Mouse (Mus musculus): Measurements from ENCODE around the gene Setdb2.

Setdb2 gene

GRCm38 (mm10) chr14:59370348-59371068 is 70.2 kb downstream of the Setdb2 start:
- no peak for DNase-seq (ENCODE audit: low read depth, low spot score)

DNA sequence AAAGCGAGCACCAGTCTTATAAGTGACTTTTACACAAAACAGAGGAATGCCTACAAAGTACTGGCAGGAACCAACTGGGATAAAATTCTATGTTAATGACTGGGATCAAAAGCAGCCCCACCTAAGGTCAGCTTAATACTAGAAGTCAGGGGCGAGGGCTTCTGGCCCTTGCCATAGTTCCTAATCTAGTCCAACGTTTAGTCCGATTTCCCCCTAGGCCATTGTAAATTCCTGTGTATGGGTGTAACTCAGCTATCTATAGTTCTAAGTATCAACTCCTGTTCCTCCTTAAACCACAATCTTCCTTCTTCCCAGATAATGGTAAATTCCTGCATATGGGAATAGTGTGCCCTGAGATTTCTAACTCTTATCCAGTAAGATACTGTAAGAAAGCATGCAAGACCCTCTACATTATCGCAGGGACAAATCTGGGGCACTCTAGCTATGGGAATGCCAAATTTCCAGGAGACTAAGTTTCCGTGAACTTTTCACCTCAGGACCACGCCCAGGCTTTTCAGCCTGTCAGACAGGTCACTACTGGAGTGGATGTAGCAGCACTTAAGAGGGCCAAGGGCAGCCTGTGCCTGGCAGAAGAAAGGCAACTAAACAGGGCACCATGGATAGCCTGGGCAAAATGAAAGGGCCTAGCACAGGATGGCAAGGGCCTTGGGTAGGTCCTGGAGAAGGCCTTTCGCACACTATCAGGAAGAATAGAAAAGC is 74.1 kb downstream of the Setdb2 start:
- no peak for DNase-seq (ENCODE audit: low read depth, low spot score)

GRCm38 (mm10) chr14:59365244-59365644 is 75.4 kb downstream of the Setdb2 start, which contains the start of gene Phf11d:
Gene Phf11d, minus strand, starts transcription at chr14:59365470.
- DNase-seq (ENCODE audit: low read depth, low spot score): peak; percentile 80
